Mouse (Mus musculus) adrenal gland, postnatal 36 days (tissue): ENCODE measurements at regions not wholly inside any gene's neighbourhood (a gene's known extent, or its start where the extent isn't known, plus 50 kb on each side); places are given as distances from the start of the nearest gene placed in this dataset.
A peak's percentile ranks its signal among the peaks of the same experiment; 100 is the strongest.

ENCODE experiments used
- DNase-seq, 2 experiments: peaks; one replicate each; pipeline ENCODE4 v3.0.0; 2021; ENCODE audit warnings: mixed read lengths in 1 of 2

DNA sequence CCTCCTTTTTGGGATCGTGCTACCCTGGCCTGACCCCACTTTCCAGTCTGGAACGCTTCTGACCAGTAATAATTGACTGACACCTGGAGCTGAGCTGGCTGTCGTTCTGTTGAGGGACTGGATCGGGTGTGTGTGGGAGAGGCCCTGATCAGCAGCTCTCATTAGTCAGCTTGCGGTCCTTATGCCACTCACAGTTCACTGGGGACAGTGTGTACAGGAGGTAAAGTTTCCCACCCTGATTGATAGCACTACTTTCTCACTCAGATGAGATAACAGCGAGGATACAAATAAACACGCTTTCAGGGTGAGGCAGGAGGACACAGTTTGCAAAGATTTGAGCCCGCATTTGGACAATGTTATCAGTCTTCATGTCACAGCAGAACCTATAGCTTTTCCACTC is 191.7 kb upstream of the Tnp1 start:
- DNase-seq, result no peak

DNA sequence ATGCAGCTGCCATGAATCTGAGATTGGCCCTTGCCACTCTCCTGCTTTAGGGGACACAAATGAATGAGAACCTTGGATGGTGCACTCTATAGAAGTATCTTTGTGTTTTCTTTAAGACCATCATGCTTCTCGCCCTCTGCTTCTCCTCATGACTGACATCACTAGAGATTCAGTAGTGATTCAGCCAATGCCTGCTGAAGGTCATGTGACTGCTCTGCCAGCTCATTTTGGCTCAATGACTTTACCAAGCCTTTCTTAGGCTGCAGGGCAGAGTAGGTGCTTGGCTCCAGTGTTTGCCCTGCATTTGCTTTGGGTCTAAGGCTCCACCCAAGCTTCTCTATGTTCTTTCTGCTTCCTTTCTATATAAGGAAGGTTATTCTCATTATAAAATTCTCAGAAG is 190.1 kb upstream of the Tnp1 start:
- DNase-seq, result peak; percentile 15 to 33

DNA sequence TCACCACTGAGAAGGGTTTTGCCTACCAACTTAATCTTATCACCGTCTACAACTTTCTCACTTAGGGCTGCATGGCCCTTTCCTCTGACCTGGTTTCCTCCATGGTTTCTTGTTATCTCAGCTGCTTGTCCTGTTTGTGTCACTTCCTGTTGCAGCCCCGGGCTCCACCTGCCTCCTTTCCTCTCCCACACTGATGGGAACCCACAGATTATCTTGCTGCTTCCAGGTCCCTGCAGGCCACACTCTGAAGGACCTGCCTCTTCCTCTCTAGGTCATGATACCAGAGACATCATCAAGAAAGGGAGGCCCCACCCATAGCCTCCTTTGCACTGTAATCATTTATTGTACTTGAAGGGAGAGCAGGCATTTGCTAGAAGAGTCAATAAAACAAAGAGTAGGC is 184.4 kb upstream of the Tnp1 start:
- peak; percentile 17 to 40 for DNase-seq

DNA sequence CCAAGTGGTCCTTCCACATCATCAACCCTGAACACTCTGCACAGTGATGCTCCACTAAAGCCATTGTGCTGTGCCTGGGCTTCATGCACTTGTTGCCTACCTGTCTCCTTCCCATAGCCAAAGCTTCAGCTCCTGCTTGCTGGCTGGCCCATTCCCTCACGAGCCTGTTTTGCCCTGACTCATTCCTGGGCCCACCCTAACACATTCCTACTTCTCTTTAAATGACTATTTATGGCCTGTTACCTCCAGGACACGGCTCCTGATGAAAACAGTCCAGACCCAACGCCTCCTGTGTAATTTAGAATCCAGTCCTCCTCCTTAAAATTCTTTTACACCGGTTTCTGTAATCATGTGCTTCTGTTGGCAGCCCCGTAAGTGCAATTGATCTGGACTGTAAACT is 175.1 kb upstream of the Tnp1 start:
- DNase-seq, result no peak

DNA sequence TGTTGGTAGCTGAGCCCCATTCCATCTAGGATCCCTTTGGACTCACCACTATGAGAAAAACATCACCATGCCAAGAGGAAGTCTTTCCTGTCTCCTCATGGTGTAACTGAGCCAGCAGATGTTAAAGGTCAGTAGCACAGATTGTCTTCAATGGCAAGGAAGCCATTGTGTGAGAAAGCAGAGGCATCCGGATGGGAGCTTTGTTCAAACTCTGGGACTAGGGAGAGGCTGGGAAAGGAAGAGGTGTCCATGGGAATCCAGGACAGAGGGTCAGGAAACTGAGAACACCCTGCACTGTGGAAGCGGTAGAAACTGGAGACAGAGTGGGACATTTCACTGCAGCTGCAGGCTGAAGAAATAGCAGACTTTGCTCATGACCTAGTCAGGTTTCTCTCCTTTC is 173.1 kb upstream of the Tnp1 start:
- DNase-seq, result peak; percentile 20 to 24

DNA sequence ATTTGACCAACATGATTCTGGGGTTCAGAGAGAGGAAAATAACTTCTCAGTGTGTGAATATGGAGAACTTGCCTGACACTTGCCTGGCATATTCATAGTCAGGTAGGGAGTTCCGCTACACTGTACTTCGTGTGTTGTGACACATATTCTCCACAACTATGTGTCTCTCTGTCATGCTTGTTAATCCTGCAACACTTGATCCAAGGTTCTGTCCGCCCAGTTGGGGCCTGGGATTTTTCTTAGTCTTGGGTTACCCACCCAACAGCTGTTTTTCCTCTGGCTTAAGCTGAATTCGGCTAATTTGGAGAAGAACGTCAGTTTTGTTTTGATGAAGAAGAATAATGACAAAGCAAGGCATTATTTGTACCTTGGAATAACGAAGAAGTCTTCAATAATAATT is 168.8 kb upstream of the Tnp1 start:
- DNase-seq, result no peak

DNA sequence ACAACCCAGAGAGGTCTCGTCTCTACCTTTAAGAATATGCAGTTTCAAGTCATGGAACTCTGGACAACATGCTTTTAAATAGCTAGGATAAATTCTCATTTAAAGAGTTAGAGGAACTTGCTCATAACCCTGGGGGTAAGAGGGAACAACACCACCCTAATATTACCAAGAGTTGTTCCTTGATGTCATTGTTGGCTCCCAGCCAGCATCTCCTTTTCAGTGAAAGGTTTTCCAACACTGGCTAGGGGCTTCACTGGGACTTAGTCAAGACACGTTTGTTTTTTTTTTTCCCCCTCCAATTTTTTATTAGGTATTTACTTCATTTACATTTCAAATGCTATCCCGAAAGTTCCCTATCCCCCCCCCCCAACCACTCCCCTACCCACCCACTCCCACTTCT is 163.1 kb upstream of the Tnp1 start:
- DNase-seq, result no peak

DNA sequence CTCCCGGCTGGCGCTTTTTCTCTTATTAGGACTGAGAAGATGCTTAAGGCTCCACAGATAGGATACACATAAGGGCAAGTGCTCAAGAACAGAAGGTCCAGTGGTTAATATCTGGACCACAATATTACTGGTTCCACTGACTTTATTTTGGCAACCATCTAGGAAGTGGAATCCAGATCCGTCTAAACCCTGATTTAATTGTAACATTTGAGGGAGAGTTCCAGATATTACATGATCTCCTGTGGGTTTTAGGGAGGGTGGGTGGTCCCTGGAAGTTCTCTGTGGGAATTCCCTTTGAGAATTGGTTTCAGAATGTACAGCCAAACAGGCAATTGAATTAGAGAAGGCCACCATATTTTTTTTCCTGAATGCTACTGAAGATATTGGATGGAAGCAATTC is 161.4 kb upstream of the Tnp1 start:
- DNase-seq, result no peak

DNA sequence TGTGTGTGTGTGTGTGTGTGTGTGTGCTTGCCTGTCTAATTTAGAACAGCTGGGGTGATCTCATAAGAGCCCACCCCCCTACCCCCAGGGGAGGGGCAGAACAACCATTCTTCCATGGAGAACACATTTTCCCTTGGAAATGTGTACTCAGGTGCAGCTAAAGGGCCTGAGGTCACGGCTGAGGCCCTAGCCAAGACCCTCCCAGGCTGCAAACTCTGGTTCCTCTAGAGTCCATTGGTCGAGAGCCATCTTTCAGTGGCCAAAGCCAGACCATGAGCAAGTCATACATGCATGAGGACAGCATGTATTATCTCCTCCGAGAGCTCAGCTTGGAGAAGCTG is 154.9 kb upstream of the Tnp1 start:
- no peak for DNase-seq

DNA sequence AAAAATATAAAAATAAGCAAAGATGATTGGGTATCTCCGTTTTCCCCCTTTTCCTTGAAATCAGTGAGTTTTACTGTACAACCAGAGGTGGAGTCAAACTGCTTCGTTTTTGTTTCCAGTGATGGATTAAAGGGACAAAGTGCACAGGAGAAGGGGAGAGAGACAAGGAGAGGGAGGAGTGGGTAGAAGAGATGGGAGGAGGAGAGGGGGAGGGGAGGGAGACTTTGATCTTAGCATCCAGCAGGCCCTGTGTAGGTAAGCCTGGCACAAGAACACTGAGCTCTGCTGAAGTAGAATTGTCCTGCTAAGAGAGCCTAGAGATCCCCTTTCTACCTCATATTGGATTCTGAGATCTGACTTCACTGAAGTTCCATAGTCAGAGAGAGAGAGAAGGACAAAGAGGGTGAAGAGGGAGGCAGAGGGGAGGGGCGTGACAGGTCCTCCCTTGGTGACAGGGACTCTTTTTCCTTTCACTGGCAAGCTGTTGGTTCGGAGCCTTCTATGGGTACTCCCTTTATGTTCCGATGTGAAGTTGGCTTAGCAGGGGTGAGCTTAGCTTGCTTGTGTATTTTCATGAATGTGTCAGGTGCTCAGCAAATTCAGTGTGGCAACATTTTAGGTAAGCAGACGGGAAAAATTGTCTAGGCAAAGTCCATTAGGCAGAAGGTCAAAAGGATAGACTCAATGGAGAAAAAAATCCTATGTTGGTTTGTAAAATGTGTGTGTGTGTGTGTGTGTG is 154.4 kb upstream of the Tnp1 start:
- DNase-seq, result no peak

DNA sequence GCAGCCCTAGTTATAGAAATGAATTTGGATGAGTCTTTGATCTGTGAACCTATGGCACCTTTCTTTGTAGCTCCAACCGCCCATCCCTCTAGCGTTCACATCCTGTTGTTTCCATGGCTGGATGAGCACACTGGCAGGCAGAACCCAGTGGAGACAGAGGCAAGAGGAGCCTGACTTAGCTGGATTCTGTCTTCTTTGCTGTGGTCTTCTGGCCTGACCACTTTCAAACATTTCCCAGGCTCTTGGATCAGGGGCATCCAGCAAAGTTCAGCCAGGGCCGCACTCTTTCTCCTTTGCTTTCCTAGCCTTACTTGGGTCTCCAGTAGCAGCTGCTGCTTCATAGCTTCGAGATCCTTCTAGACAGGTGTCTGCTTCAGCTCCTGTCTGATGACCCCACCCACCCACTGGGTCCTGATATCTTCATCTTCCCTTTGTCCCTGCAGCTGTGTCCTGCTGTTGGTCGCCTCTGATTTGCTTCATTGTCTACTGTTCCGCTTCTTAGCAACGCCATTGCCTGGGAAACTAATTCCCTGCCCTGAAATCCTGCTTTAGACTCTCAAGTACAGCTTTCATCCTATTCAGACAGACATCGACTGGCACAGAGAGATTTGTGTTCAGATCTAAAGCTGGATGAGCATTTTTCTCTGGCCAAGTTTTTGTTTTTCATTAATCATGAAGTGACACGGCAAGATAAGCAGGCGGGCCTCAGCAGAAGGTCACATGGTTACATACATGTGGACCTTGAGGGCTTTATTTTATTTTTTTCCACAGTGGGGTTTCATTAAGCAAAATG is 153.6 kb upstream of the Tnp1 start:
- DNase-seq, result peak; percentile 13 to 27

DNA sequence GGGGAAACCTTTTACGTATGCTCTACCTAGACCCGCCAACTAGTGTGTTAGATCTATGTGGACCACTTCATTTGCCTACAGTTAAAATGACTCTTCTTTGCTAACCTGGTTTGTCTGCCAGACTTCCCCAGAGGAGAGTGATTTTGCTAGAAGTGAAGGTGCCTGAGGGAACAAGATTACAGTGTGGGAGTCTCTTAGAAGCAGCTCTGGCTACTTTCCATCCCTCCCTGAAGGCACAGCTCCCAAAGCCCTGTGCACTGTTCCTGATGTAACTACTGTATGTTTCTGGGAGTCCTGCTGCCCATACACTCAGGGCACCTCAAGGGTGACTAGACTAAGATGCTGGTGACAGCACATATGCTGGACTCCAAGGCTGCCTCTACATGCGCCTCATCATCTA is 144.5 kb upstream of the Tnp1 start:
- no peak for DNase-seq

DNA sequence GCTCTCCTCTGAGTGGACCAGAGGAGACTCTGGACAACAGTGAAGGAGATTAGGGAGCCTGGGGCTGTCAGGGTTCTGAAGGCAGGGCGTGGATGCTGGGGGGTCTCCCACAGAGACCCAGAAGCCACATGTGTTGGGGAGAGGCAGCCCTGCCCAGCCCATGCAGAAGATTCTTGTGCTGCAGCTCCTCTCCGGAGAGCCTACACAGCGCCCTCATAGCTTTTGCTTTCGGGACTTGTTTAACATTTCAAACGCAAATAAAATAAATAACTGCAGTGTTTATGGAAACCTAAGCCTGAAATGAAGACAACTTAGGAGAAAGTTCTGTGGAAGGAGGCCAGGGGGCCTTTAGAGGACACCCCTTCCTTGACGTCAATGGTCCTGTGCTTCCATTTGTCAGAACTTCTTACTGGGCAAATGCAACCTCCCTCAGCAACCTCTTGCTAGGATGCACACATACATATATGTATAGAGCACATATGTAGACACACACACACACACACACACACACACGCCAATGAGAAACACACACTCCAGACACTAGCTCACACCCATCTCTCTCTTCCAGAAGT is 143.8 kb upstream of the Tnp1 start:
- DNase-seq, result no peak

DNA sequence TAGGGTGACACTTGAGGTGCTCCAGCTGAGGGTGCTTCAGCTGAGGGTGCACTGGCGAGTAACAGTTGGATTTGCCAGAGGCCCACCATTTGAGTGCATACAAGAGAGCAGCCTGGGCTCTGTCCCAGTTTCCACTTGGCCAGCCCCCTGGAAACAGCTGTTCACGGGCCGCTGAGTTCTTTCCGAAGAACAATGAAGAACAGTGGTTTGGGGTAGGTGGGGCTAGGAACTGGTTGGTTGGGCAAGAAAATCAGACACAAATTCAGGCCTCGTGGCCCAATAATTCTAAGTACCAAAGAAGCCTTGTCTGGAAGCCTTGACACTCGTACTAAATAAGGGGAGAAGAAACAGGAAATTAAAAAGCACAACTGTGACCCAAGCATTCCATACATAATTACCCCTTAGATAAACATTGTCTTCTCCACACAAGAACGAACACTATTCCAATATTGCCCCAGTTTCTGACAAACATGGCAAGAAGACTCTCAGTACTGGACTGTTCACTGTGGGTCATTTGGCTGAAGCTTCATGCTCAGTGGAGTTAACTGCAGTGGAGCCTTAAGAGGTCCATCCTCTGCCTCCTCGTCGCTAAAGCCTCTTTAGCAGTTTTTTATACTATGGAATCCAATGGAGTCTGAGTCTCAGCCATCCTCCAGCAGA is 137.9 kb upstream of the Tnp1 start:
- DNase-seq, result no peak

DNA sequence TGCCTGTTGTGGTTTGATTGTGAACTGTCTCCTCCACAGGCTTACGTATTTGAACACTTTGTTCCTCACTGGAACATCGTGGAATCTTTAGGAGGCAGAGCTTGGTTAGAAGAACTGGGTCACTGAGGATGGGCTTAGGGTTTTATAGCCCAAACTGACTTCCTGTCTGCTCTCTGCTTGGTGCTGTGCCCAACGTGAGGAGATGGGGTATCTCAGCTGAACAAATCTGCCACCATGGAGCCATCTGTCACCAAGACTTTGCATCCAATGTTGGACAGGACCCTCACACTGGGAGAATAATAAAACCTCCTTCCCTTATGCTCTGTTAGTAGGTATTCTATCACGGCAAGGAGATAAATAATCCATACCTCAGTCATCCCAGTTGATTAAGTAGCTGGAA is 134.2 kb upstream of the Tnp1 start:
- no peak for DNase-seq

DNA sequence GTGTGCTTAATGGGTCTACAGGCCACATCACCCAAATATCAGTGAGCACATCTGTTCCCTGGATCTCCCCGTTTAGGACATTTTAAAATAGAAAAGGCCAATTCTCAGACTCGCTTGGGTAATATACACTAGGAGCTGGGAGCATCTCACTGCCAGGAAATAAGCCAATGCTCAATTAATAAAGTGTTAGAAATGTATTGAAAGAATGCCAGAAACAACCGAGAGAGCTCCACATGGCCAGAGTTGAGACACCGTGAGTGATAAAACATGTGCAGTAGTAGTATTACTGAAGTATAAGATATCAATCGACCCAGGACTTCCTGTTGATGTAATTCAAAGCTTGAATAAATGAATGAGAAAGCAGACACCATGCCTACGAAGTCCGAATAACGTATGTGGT is 127.1 kb upstream of the Tnp1 start:
- DNase-seq, result no peak

DNA sequence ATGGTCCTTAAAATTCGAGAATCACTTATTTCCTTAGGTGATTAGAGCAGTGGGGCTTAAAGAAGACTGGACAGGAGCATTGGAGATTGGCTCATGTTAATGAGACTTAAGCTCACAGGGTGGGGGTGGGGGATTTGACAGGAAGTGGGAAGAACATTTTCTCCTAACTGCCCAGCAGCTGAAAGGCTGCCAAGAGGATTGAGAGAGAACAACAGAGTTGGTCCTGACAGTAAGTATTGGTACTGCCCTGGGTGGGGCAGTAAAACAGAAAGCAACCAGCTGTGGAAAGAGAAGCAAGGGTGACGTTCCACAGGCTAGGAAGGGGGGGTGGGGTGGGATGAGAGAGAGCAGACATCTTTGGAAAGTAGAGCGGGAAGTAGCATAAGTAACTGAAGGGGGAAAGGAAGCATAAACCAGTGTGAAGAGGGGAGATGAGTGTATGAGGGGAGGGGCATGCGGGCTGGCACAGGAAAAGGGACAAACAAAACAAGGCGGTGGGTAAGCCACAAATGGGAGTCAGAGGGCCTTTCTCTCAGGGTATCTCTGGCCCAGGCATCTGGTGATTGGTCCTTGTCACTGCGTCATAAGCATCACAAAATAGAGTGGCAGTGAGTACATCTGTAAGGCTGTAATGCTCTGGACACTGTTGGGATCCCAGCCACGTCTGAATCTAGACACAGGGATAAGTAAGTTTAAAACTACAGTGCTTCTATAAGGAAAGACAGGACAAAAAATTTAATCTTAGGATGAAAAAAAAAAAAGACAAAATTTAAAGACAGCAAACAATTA is 125.0 kb upstream of the Tnp1 start:
- DNase-seq, result peak in 1 of 2 experiments; percentile 10

DNA sequence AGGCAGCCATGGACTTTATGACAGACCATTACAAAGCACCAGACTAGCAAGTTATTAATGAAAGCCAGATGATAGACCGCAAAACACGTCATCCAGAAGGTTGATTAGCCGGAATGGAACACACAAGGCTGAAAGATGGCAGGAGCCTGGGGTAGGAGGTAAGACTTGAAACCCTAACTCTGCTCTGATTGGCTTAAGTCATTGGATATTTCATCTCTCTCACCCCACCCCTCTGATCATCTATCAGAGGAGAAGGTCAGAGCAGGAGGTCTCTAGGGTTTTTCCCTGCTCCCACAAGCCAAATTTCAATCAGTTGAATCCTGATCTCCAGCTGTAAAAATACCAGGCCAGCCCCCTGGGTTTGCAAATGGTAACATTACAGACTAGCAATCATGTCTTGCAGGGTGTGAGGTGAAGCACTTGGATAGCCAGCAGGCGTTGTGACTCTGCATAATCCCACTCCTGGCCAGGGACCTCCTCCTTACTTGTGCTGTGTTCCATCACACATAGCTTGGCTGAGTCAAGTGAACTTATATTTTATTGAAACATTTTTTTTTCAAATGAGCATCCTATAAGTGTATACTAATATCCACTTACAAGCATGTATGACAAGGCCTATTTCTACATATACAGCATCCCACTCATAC is 114.6 kb upstream of the Tnp1 start:
- DNase-seq, result no peak

DNA sequence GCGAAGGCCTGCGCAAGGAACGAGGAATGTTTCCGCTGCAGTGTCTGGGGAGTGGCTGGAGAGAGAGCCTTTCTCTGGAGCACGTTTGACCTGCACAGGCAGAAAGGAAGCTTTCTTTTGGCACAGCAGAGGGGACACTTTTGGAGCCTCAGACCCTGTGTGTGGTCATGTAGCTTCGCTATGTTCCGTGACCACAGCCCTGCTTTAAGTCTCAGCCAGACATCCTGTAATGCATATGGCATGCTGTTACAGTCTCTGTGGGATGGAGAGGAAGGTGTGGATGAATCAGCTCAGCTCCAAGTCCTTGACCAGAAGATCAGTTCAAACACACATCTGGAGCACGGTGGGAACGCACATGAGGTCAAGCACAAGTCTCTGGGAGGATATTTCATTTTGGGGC is 107.3 kb upstream of the Tnp1 start:
- no peak for DNase-seq

DNA sequence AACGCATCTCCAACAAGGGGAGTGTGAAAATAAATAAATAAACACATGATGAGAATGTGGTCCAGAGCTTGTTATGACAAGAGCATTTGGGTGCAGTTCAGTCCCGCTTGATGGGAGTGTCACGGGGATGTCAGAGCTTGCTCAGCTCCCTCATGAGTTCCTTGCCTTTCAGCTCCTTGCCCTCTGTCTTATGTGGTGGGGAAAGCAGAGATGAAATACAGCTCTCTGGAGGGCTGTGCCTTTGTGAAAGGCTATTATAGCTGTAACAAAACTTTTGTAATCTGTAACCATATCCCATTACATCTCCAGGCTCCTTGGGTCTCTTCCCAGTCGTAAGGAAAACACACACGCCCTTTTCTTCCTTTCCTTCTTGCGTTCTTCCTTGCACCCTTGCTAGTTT is 103.0 kb upstream of the Tnp1 start:
- DNase-seq, result no peak

DNA sequence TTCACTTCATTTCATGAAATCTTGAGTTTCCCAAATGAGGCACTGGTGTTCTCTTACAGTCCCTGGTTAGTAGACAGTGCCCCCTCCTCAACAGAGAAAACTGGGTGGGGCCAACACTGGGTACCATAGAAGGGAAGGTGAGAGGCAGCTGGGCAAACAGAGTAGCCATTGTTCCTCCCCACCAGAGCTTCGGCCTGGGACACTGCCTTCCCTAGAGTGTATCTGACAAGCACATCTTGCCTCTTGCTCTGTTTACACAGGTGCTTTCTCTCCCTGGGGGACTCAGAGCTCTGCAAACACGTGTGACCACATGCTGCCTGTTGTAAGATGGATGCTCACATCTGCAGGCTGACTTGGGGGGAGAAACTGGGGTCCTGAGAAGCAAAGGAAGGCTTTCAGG is 100.8 kb upstream of the Tnp1 start:
- DNase-seq, result no peak

DNA sequence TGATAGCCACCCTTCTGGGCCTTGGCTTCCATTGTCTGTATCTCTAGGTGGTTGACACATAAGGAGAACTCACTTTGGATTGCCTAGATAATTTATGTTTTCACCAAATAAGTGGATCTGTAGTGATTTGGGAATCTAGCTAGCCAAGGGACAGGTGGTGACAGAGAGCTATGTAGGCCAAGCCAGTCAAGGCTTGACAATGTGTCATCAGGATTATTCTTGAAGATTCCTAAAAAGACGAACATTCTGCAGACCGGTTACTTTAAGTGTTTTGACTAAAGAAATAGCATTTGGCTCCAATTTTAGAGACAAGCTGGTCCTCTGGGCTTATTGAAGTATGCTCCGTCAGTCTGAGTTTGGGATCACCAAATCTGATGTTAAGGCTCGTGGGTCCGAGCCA is 100.1 kb upstream of the Tnp1 start:
- no peak for DNase-seq
